Mouse (Mus musculus): ENCODE measurements at regions not wholly inside any gene's neighbourhood (a gene's known extent, or its start where the extent isn't known, plus 50 kb on each side); places are given as distances from the start of the nearest gene placed in this dataset.
"Not testable (repeated sequence)": the region's sequence is repeated elsewhere in the genome, so short reads cannot be mapped to it uniquely, and the experiment has no call there.

DNA sequence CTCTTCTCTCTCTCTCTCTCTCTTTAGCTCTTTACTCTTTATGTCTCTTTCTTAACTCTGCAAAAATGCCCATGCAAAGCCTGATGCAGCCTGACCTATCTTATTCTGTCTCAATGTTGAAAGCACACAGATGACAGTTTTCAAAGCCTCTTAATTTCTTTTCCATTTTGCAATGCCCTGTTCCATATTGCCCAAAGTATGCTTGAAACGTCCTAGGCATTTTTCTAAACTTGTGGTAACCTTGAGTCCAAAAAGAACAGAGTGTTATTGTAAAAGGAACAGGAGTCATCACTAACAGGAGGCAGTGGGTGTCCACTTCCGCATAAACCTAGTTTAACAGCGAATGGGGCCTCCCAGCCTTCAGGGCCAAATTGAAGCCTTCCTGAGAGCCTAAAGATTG lies 271.9 kb upstream of the Hand2 start:
- ATAC-seq (replicated peaks; ENCODE audit: low FRiP score, low read depth) (no peak), DNase-seq (ENCODE audit: low spot score) (no peak)
- Histone ChIP-seq H3K9ac (ENCODE audit: low read depth, low read length) (no peak overlapping the region), H3K36me3 (ENCODE audit: insufficient read depth, low read length) (no peaks in the 10 kb centered on the region), H3K27me3 (ENCODE audit: insufficient read depth, low read length) (no peaks in the 10 kb centered on the region), H3K4me1 (replicated peaks; ENCODE audit: insufficient read depth, low read length) (no peaks in the 10 kb centered on the region), H3K4me2 (ENCODE audit: low read length) (no peak overlapping the region), H3K9me3 (replicated peaks; ENCODE audit: low read length) (no peaks in the 10 kb centered on the region), H3K27ac (no peak overlapping the region), H3K4me3 (replicated peaks; ENCODE audit: low read depth, low read length) (no peak overlapping the region)
- TF ChIP-seq CTCF (IDR thresholded peaks at IDR 0.05; ENCODE audit: low read depth): no peak
- 84% methylated on average over 3 of the region's 3 CpGs for WGBS

DNA sequence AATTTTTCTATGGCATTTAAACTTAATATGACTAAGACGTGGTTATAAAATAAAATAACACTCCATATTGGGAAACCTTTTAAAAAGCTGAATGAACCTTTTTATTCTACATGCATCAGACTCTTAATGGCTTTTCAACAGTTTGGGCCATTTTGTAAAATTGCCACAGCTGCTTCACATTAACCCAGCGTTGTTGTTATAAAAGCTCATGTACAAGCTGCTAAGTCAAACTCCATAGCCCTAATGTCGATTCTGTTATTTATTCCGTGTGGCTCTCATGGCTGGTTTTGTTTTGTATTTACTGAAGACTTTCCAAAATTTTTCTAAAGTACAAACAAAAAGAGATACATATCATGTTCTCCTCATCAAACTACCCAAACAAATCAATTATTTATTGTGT lies 268.1 kb upstream of the Hand2 start:
- 66% methylated on average over 4 of the region's 4 CpGs for WGBS
- no peaks in the 10 kb centered on the region for H3K36me3 ChIP-seq (ENCODE audit: insufficient read depth, low read length)
- H3K9ac ChIP-seq (ENCODE audit: low read depth, low read length): no peak overlapping the region
- no peak overlapping the region for H3K4me2 ChIP-seq (ENCODE audit: low read length)
- DNase-seq (ENCODE audit: low spot score): no peak
- TF ChIP-seq CTCF (IDR thresholded peaks at IDR 0.05; ENCODE audit: low read depth): no peak
- H3K27ac ChIP-seq: no peak overlapping the region
- no peaks in the 10 kb centered on the region for H3K4me1 ChIP-seq (replicated peaks; ENCODE audit: insufficient read depth, low read length)
- H3K9me3 ChIP-seq (replicated peaks; ENCODE audit: low read length): no peaks in the 10 kb centered on the region
- no peaks in the 10 kb centered on the region for H3K27me3 ChIP-seq (ENCODE audit: insufficient read depth, low read length)
- ATAC-seq (replicated peaks; ENCODE audit: low FRiP score, low read depth): no peak
- no peak overlapping the region for H3K4me3 ChIP-seq (replicated peaks; ENCODE audit: low read depth, low read length)

DNA sequence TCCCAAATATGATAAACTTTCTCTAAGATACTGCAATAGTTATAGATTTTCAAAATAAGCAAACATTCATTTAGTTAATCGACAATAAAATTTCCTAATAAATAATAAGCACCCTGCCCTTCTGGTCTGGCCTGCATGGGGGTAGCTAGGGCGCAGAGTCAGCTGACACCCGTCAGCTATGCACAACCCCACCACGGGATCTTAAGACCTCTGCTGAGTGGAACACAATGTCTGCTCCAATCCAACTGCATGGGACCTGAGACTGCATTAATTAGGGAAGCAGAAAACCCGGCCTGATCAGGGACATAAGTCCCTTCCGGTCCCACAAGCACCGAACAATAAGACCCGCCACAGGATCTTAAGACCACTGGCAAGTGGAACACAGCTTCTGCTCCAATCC lies 243.8 kb upstream of the Hand2 start:
- no peaks in the 10 kb centered on the region for H3K36me3 ChIP-seq (ENCODE audit: insufficient read depth, low read length)

DNA sequence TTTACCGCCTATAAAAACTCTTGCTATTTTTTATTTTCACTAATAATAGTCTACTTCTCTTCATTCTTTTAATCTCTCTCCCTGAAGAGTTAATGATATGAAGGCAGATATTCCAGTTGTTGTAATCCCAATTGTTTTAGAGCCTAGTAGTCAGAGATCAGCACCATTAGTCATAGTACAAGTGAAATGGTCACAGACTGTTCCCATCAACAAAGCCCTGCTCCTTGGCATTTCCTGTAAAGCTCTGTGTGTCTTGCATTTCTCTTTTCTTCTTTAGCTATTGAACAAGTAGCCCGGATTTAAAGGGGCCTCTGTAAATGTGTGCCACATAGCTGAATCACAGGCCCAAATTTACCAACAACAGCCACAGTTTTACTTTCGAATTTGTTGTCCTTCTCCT lies 234.0 kb upstream of the Hand2 start:
- Histone ChIP-seq H3K9ac (ENCODE audit: low read depth, low read length) (no peak overlapping the region), H3K27me3 (ENCODE audit: insufficient read depth, low read length) (no peaks in the 10 kb centered on the region), H3K9me3 (replicated peaks; ENCODE audit: low read length) (no peaks in the 10 kb centered on the region), H3K27ac (no peak overlapping the region), H3K4me2 (ENCODE audit: low read length) (no peak overlapping the region), H3K4me3 (replicated peaks; ENCODE audit: low read depth, low read length) (no peak overlapping the region), H3K4me1 (replicated peaks; ENCODE audit: insufficient read depth, low read length) (no peaks in the 10 kb centered on the region), H3K36me3 (ENCODE audit: insufficient read depth, low read length) (no peaks in the 10 kb centered on the region)
- WGBS: 73% methylated on average over 3 of the region's 3 CpGs
- no peak for ATAC-seq (replicated peaks; ENCODE audit: low FRiP score, low read depth)
- TF ChIP-seq CTCF (IDR thresholded peaks at IDR 0.05; ENCODE audit: low read depth): no peak
- no peak for DNase-seq (ENCODE audit: low spot score)

More for the DNA sequence above, 243.8 kb upstream of the Hand2 start:
- no peak overlapping the region for H3K27ac ChIP-seq
- DNase-seq (ENCODE audit: low spot score) (no peak), ATAC-seq (replicated peaks; ENCODE audit: low FRiP score, low read depth) (no peak)
- 90% methylated on average over 8 of the region's 8 CpGs for WGBS
- no peak overlapping the region for H3K4me3 ChIP-seq (replicated peaks; ENCODE audit: low read depth, low read length)
- H3K4me2 ChIP-seq (ENCODE audit: low read length): no peak overlapping the region
- H3K27me3 ChIP-seq (ENCODE audit: insufficient read depth, low read length): no peaks in the 10 kb centered on the region
- no peak for TF ChIP-seq CTCF (IDR thresholded peaks at IDR 0.05; ENCODE audit: low read depth)
- H3K9ac ChIP-seq (ENCODE audit: low read depth, low read length): no peak overlapping the region
- H3K9me3 ChIP-seq (replicated peaks; ENCODE audit: low read length): no peaks in the 10 kb centered on the region
- H3K4me1 ChIP-seq (replicated peaks; ENCODE audit: insufficient read depth, low read length): no peaks in the 10 kb centered on the region

DNA sequence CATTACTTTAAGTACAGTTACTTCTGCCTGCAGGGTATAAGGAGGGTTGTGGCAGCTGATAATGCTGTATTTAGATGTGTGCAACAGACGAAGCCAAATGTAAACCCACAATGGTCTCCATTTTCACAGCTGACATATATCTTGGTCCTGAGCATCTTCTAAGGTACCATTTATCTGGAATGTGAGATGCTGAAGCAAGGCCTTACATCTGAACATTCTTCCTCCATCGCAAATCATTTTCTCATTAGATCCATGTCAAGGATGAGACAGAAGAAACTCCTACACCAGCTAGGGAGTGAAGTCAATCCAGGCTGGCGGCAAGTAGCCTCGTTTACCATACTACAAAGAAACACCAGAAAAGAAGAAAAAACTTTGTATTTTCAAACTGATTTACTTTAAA lies 228.4 kb upstream of the Hand2 start:
- ATAC-seq (replicated peaks; ENCODE audit: low FRiP score, low read depth) (no peak), DNase-seq (ENCODE audit: low spot score) (peak; percentile 53)
- H3K27ac ChIP-seq: no peak overlapping the region
- no peak overlapping the region for H3K4me3 ChIP-seq (replicated peaks; ENCODE audit: low read depth, low read length)
- H3K4me2 ChIP-seq (ENCODE audit: low read length): no peak overlapping the region
- H3K4me1 ChIP-seq (replicated peaks; ENCODE audit: insufficient read depth, low read length): no peaks in the 10 kb centered on the region
- no peaks in the 10 kb centered on the region for H3K36me3 ChIP-seq (ENCODE audit: insufficient read depth, low read length)
- H3K9me3 ChIP-seq (replicated peaks; ENCODE audit: low read length): no peaks in the 10 kb centered on the region
- H3K27me3 ChIP-seq (ENCODE audit: insufficient read depth, low read length): no peaks in the 10 kb centered on the region
- no peak overlapping the region for H3K9ac ChIP-seq (ENCODE audit: low read depth, low read length)
- no peak for TF ChIP-seq CTCF (IDR thresholded peaks at IDR 0.05; ENCODE audit: low read depth)
- 47% methylated on average over 4 of the region's 4 CpGs for WGBS

DNA sequence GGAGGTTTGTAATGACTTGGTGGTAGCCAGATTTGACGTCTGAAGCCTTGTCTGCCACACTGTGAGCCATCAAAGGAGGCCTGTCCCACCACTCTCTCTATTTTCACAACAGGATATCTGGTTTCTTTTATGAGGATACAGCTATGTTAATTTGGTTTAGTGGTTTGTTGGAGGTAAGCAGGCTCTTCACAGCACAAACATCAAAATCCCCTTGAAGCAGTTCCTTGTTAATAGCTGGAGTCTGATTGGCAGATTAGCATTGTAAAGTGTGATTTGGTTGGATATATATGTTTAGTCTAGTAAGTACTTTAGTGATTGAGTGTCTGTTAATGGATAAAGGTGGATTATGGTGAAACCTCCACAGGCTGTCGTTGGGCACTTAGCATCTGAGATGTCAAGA lies 225.6 kb upstream of the Hand2 start:
- DNase-seq (ENCODE audit: low spot score) (no peak), ATAC-seq (replicated peaks; ENCODE audit: low FRiP score, low read depth) (no peak)
- WGBS: 16% methylated on average over 2 of the region's 2 CpGs
- H3K27ac ChIP-seq: no peak overlapping the region
- no peak overlapping the region for H3K4me2 ChIP-seq (ENCODE audit: low read length)
- no peaks in the 10 kb centered on the region for H3K36me3 ChIP-seq (ENCODE audit: insufficient read depth, low read length)
- no peak overlapping the region for H3K9ac ChIP-seq (ENCODE audit: low read depth, low read length)
- H3K4me1 ChIP-seq (replicated peaks; ENCODE audit: insufficient read depth, low read length): no peaks in the 10 kb centered on the region
- H3K4me3 ChIP-seq (replicated peaks; ENCODE audit: low read depth, low read length): no peak overlapping the region
- no peak for TF ChIP-seq CTCF (IDR thresholded peaks at IDR 0.05; ENCODE audit: low read depth)
- no peaks in the 10 kb centered on the region for H3K27me3 ChIP-seq (ENCODE audit: insufficient read depth, low read length)
- H3K9me3 ChIP-seq (replicated peaks; ENCODE audit: low read length): no peaks in the 10 kb centered on the region

DNA sequence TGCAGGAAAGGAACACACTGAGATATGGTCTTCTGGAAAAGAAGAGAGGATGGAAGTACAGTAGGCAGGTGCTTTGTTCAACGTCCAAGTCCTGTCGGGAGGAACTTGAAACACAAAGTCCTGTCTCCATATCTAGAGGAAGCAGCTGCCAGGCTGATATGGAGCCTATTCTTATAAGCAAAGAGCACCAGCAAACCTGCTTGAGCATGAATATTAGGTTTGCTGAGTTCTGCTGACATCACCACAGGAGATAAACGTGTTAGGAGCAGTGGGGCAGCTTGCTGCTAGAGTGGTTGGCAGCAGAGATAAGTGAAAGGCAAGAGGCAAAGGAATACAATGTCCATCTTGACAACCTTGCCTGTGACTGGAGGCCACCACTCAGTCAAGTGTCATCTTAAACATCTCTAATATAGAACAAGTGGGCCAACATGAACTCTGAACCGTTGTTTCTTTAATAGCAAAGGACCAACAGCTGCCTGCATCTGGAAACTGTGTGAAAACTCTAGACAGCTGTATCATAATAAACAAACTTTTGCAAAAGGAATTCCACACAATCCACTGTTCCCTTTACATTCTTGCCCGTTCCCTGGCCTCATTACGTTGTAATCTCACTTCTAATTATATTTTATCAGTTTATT lies 209.9 kb upstream of the Hand2 start:
- H3K9ac ChIP-seq (ENCODE audit: low read depth, low read length); H3K36me3 ChIP-seq (ENCODE audit: insufficient read depth, low read length); H3K9me3 ChIP-seq (replicated peaks; ENCODE audit: low read length); H3K4me3 ChIP-seq (replicated peaks; ENCODE audit: low read depth, low read length); ATAC-seq (replicated peaks; ENCODE audit: low FRiP score, low read depth); H3K27me3 ChIP-seq (ENCODE audit: insufficient read depth, low read length); H3K27ac ChIP-seq; H3K4me2 ChIP-seq (ENCODE audit: low read length); H3K4me1 ChIP-seq (replicated peaks; ENCODE audit: insufficient read depth, low read length): not testable (repeated sequence)
- peak; percentile 30 for DNase-seq (ENCODE audit: low spot score)
- 66% methylated on average over 2 of the region's 6 CpGs for WGBS
